Mouse (Mus musculus): ENCODE results near the gene Olfr1164. TPM values are rescaled to one million over a fixed set of nuclear protein-coding genes. Genes with fewer than 3 reads are reported as not detected.

Gene Olfr1164
- total RNA-seq, 1 experiment = not detected

DNA sequence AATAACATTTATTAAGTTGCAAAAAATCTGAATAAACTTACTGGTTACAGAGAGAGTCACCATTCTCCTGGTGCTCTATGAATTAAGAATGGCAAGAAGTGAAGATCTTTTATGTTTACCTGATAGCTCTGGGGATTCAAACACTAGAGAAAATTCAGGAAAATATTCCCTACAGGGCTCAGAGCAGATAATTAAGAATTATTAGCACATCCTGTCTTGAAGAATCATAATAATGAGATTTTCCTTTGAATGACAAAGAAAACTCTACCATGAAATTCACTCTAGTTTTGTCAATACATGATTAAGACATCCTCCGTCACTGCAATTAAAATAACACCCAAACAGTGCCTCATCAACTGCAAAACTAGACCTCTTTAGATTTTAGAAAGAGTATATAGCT is 42.7 kb downstream of the Olfr1164 start, which contains the start of gene Olfr1162:
Gene Olfr1162, minus strand, starts transcription at position 101 of the 400 bp plus-strand sequence.
- Histone ChIP-seq H3K9ac (ENCODE audit: insufficient read depth, low read depth, low read length, poor library complexity, severe bottlenecking) (no peak within 1 kb of the TSS), H3K4me3 (ENCODE audit: insufficient read depth in 1 of 2, low read depth in 1 of 2, low read length in 2 of 2, poor library complexity in 1 of 2, severe bottlenecking in 1 of 2) (no peak within 1 kb of the TSS), H3K27ac (ENCODE audit: insufficient read depth, low read depth, low read length, poor library complexity, severe bottlenecking) (no peak within 1 kb of the TSS), H3K9me3 (ENCODE audit: control insufficient read depth, insufficient read depth, low read depth, low read length) (no peaks in the 10 kb centered on the region), H3K4me1 (ENCODE audit: control insufficient read depth in 2 of 2, insufficient read depth in 2 of 2, low read length in 2 of 2, poor library complexity in 1 of 2) (no peaks in the 10 kb centered on the region), H3K36me3 (ENCODE audit: control insufficient read depth, insufficient read depth, low read length, poor library complexity, severe bottlenecking) (no peaks in the 10 kb centered on the region)
- no peak for TF ChIP-seq ZC3H11A (IDR thresholded peaks at IDR 0.05; ENCODE audit: borderline replicate concordance, low read depth, low read length)
- no peak for TF ChIP-seq MAFK (IDR thresholded peaks at IDR 0.05; ENCODE audit: insufficient read depth, low read depth, low read length)
- TF ChIP-seq CHD2 (IDR thresholded peaks at IDR 0.05; ENCODE audit: low read depth, low read length) = no peak
- no peak for TF ChIP-seq HCFC1 (IDR thresholded peaks at IDR 0.05; ENCODE audit: borderline replicate concordance, insufficient read depth, low read length)
- TF ChIP-seq ZNF384 (IDR thresholded peaks at IDR 0.05; ENCODE audit: low read depth, low read length) = no peak
- DNase-seq (ENCODE audit: low read depth, low spot score) = no peak
- in situ Hi-C loops (cut with MboI; ENCODE audit: low sequenced_read_pairs in 2 of 2, unreplicated experiment in 2 of 2) = no loop called here

Other genes starting within 250 kb of the Olfr1164 start
- gene Olfr1150-ps1, start 250.0 kb downstream of the Olfr1164 start, total RNA-seq (2012; rRNA removed) = not detected in 2 replicates
- gene Olfr1151, start 238.1 kb downstream of the Olfr1164 start, total RNA-seq (2012; rRNA removed) = not detected in 2 replicates
- not detected in 2 replicates for gene Olfr1152, start 227.5 kb downstream of the Olfr1164 start, total RNA-seq (2012; rRNA removed)
- gene Olfr1153, start 199.0 kb downstream of the Olfr1164 start, total RNA-seq (2012; rRNA removed) = not detected in 2 replicates
- gene Olfr1154, start 188.8 kb downstream of the Olfr1164 start, total RNA-seq (2012; rRNA removed) = not detected in 2 replicates
- not detected in 2 replicates for gene Olfr1155, start 148.8 kb downstream of the Olfr1164 start, total RNA-seq (2012; rRNA removed)
- not detected in 2 replicates for gene Olfr1156, start 140.9 kb downstream of the Olfr1164 start, total RNA-seq (2012; rRNA removed)
- gene Olfr1157, start 125.7 kb downstream of the Olfr1164 start, total RNA-seq (2012; rRNA removed) = not detected in 2 replicates
- gene Olfr74, start 119.3 kb downstream of the Olfr1164 start, total RNA-seq (2012; rRNA removed) = not detected in 2 replicates
- not detected in 2 replicates for gene Olfr1158, start 103.9 kb downstream of the Olfr1164 start, total RNA-seq (2012; rRNA removed)
- not detected in 2 replicates for gene Olfr1160, start 85.7 kb downstream of the Olfr1164 start, total RNA-seq (2012; rRNA removed)
- gene Olfr1161, start 71.2 kb downstream of the Olfr1164 start, total RNA-seq (2012; rRNA removed) = not detected in 2 replicates
- gene Olfr73, start 56.3 kb downstream of the Olfr1164 start, total RNA-seq (2012; rRNA removed) = not detected in 2 replicates
- gene Olfr1162, start 42.8 kb downstream of the Olfr1164 start, total RNA-seq (2012; rRNA removed) = not detected in 2 replicates
- not detected in 2 replicates for gene Olfr1163, start 22.1 kb downstream of the Olfr1164 start, total RNA-seq (2012; rRNA removed)
- gene Olfr1166, start 34.3 kb upstream of the Olfr1164 start, total RNA-seq (2012; rRNA removed) = not detected in 2 replicates
- gene Olfr1167, start 61.2 kb upstream of the Olfr1164 start, total RNA-seq (2012; rRNA removed) = not detected in 2 replicates
- not detected in 2 replicates for gene Olfr1168, start 87.9 kb upstream of the Olfr1164 start, total RNA-seq (2012; rRNA removed)
- not detected in 2 replicates for gene Olfr1170, start 134.4 kb upstream of the Olfr1164 start, total RNA-seq (2012; rRNA removed)
- gene Olfr1173, start 185.9 kb upstream of the Olfr1164 start, total RNA-seq (2012; rRNA removed) = not detected in 2 replicates
- not detected in 2 replicates for gene Olfr1174-ps, start 221.2 kb upstream of the Olfr1164 start, total RNA-seq (2012; rRNA removed)
- not detected in 2 replicates for gene Olfr1175-ps, start 233.2 kb upstream of the Olfr1164 start, total RNA-seq (2012; rRNA removed)
- gene Olfr1176, start 242.8 kb upstream of the Olfr1164 start, total RNA-seq (2012; rRNA removed) = not detected in 2 replicates